ENCODE assay signal across 8 mouse cellular contexts in genomic region chr3:116423353-116424159, GRCm38 (mm10). TPM values are rescaled to one million over a fixed set of nuclear protein-coding genes. Genes with fewer than 3 reads are reported as not detected.
DNase-seq lines count a peak whose midpoint lies in the region; ATAC-seq and TF ChIP-seq lines count a peak whose summit lies in the region.

TSS of gene Cdc14a (minus strand) at chr3:116424032.

- H3K4me1 ChIP-seq in heart, embryonic 11.5 days (ENCODE audit: control insufficient read depth, insufficient read depth, low read length): peaks cover 5% of the 10 kb centered on the region
- peaks cover 6% of the 10 kb centered on the region; the same call in 1 of the 2 replicates for H3K4me1 ChIP-seq in kidney, postnatal 0 days (replicated peaks; ENCODE audit: insufficient read depth, low read length)
- peaks cover 0 to 5% of the 10 kb centered on the region in 2 experiments; a peak in 3 of 4 replicates for H3K4me1 ChIP-seq in liver, embryonic 14.5 days (replicated peaks; ENCODE audit: control insufficient read depth in 2 of 2, insufficient read depth in 2 of 2, low read length in 1 of 2)
- H3K4me1 ChIP-seq in neural tube, embryonic 12.5 days: peaks cover 15% of the 10 kb centered on the region
- no peaks in the 10 kb centered on the region for H3K4me1 ChIP-seq in stomach, postnatal 0 days (replicated peaks; ENCODE audit: control insufficient read depth, insufficient read depth)

- no peaks in the 10 kb centered on the region for H3K36me3 ChIP-seq in heart, embryonic 11.5 days (ENCODE audit: control insufficient read depth, insufficient read depth, low read length)
- 0 out of 2 replicates have a peak, but pooled peaks cover 2% of the 10 kb centered on the region for H3K36me3 ChIP-seq in kidney, postnatal 0 days (ENCODE audit: insufficient read depth, low read length)
- no peaks in the 10 kb centered on the region for H3K36me3 ChIP-seq in liver, embryonic 14.5 days (replicated peaks; ENCODE audit: control insufficient read depth, insufficient read depth, low read depth)
- peaks cover 4% of the 10 kb centered on the region; the same call in 1 of the 2 replicates for H3K36me3 ChIP-seq in neural tube, embryonic 12.5 days
- no peaks in the 10 kb centered on the region; the same call in 1 of the 2 replicates for H3K36me3 ChIP-seq in stomach, postnatal 0 days (ENCODE audit: control insufficient read depth, insufficient read depth, low read length)

- H3K4me2 ChIP-seq in heart, embryonic 11.5 days: peak within 1 kb of the TSS; percentile 82
- peak within 1 kb of the TSS; percentile 97 for H3K4me2 ChIP-seq in kidney, postnatal 0 days (ENCODE audit: low read length)
- H3K4me2 ChIP-seq in liver, embryonic 14.5 days (ENCODE audit: low read depth): peak within 1 kb of the TSS; percentile 100
- peak within 1 kb of the TSS; percentile 88 for H3K4me2 ChIP-seq in neural tube, embryonic 12.5 days (replicated peaks)
- H3K4me2 ChIP-seq in stomach, postnatal 0 days (replicated peaks; ENCODE audit: low read depth): peak within 1 kb of the TSS; percentile 95

- H3K9ac ChIP-seq in heart, embryonic 11.5 days (ENCODE audit: low read depth, low read length): peak within 1 kb of the TSS; percentile 69
- peak within 1 kb of the TSS; percentile 80 for H3K9ac ChIP-seq in kidney, postnatal 0 days (ENCODE audit: low read depth, low read length)
- H3K9ac ChIP-seq in liver, embryonic 14.5 days (replicated peaks): peak within 1 kb of the TSS; percentile 88
- peak within 1 kb of the TSS; percentile 93 for H3K9ac ChIP-seq in neural tube, embryonic 12.5 days
- H3K9ac ChIP-seq in stomach, postnatal 0 days (ENCODE audit: low read length): peak within 1 kb of the TSS; percentile 85

- WGBS in heart, embryonic 11.5 days (ENCODE audit: insufficient replicate concordance): 0% methylated on average over 59 of the region's 64 CpGs
- WGBS in kidney, postnatal 0 days: under 1% methylated on average over 56 of the region's 64 CpGs
- under 1% methylated on average over 62 of the region's 64 CpGs for WGBS in liver, embryonic 14.5 days (ENCODE audit: insufficient replicate concordance)
- WGBS in neural tube, embryonic 12.5 days: under 1% methylated on average over 64 of the region's 64 CpGs
- WGBS in stomach, postnatal 0 days: under 1% methylated on average over 53 of the region's 64 CpGs

- TF ChIP-seq CTCF in brain, embryonic 14.5 days (IDR thresholded peaks at IDR 0.05; ENCODE audit: borderline replicate concordance, extremely low read depth, insufficient read depth, insufficient read length): no peak
- no peak for TF ChIP-seq CTCF in kidney, postnatal 0 days (IDR thresholded peaks at IDR 0.05; ENCODE audit: low read depth)
- no peak for TF ChIP-seq CTCF in liver, embryonic 14.5 days (IDR thresholded peaks at IDR 0.05; ENCODE audit: low read depth)
- no peak; the same call in 1 of the 2 replicates for TF ChIP-seq CTCF in stomach, postnatal 0 days (IDR thresholded peaks at IDR 0.05; ENCODE audit: low read depth)

- peak; percentile 36; the same call in 1 of the 2 replicates for TF ChIP-seq POLR2A in brain, embryonic 14.5 days (IDR thresholded peaks at IDR 0.05; ENCODE audit: borderline replicate concordance, extremely low read depth, insufficient read depth, insufficient read length, poor library complexity, severe bottlenecking)

- H3K27me3 ChIP-seq in heart, embryonic 11.5 days (ENCODE audit: control insufficient read depth, insufficient read depth, low read length): no peaks in the 10 kb centered on the region
- no peaks in the 10 kb centered on the region for H3K27me3 ChIP-seq in kidney, postnatal 0 days (ENCODE audit: insufficient read depth, low read length)
- H3K27me3 ChIP-seq in liver, embryonic 14.5 days (ENCODE audit: control insufficient read depth, insufficient read depth, low read length): no peaks in the 10 kb centered on the region
- H3K27me3 ChIP-seq in neural tube, embryonic 12.5 days (replicated peaks): no peaks in the 10 kb centered on the region
- H3K27me3 ChIP-seq in stomach, postnatal 0 days (ENCODE audit: control insufficient read depth, insufficient read depth, low read length): no peaks in the 10 kb centered on the region

- peak; percentile 51 for ATAC-seq in CD4-positive, CD25-positive, alpha-beta regulatory T cell, adult 4 months
- peak; percentile 83 for ATAC-seq in erythroblast, adult 5-6 weeks (replicated peaks; ENCODE audit: low FRiP score, poor library complexity, severe bottlenecking)
- peak; percentile 86 for ATAC-seq in heart, embryonic 11.5 days (replicated peaks; ENCODE audit: insufficient number of reproducible peaks, low FRiP score, low TSS enrichment)
- ATAC-seq in kidney, postnatal 0 days (replicated peaks; ENCODE audit: low FRiP score, low read depth): peak; percentile 90
- ATAC-seq in liver, embryonic 14.5 days (ENCODE audit: insufficient read depth): peak; percentile 87
- ATAC-seq in neural tube, embryonic 12.5 days (ENCODE audit: low FRiP score, low read depth): peak; percentile 91
- peak; percentile 88 for ATAC-seq in stomach, postnatal 0 days (ENCODE audit: low FRiP score, low TSS enrichment)

- no peaks in the 10 kb centered on the region for H3K9me3 ChIP-seq in heart, embryonic 11.5 days (replicated peaks; ENCODE audit: control insufficient read depth, low read length)
- no peaks in the 10 kb centered on the region for H3K9me3 ChIP-seq in kidney, postnatal 0 days (replicated peaks; ENCODE audit: low read length)
- no peaks in the 10 kb centered on the region for H3K9me3 ChIP-seq in liver, embryonic 14.5 days (ENCODE audit: control insufficient read depth, low read length)
- no peaks in the 10 kb centered on the region for H3K9me3 ChIP-seq in neural tube, embryonic 12.5 days
- H3K9me3 ChIP-seq in stomach, postnatal 0 days (ENCODE audit: control insufficient read depth, low read length): no peaks in the 10 kb centered on the region

- H3K4me3 ChIP-seq in heart, embryonic 11.5 days (ENCODE audit: low read depth, low read length): peak within 1 kb of the TSS; percentile 55
- H3K4me3 ChIP-seq in kidney, postnatal 0 days (replicated peaks; ENCODE audit: low read depth, low read length): peak within 1 kb of the TSS; percentile 85
- H3K4me3 ChIP-seq in liver, embryonic 14.5 days (ENCODE audit: insufficient read depth in 1 of 2, low read depth in 2 of 2, low read length in 2 of 2): peak within 1 kb of the TSS; percentile 77 to 87
- peak within 1 kb of the TSS; percentile 94 for H3K4me3 ChIP-seq in neural tube, embryonic 12.5 days
- peak within 1 kb of the TSS; percentile 93 for H3K4me3 ChIP-seq in stomach, postnatal 0 days (ENCODE audit: low read depth, low read length)

- peak within 1 kb of the TSS; percentile 87 for H3K27ac ChIP-seq in heart, embryonic 11.5 days (ENCODE audit: low read depth, low read length)
- peak within 1 kb of the TSS; percentile 93 for H3K27ac ChIP-seq in kidney, postnatal 0 days
- H3K27ac ChIP-seq in liver, embryonic 14.5 days: peak within 1 kb of the TSS; percentile 87
- H3K27ac ChIP-seq in neural tube, embryonic 12.5 days: peak within 1 kb of the TSS; percentile 83
- H3K27ac ChIP-seq in stomach, postnatal 0 days (replicated peaks): peak within 1 kb of the TSS; percentile 93

- DNase-seq in brain, embryonic 14.5 days (ENCODE audit: low read depth): peak; percentile 98
- DNase-seq in kidney, postnatal 0 days (ENCODE audit: low spot score): peak; percentile 94
- DNase-seq in liver, embryonic 14.5 days (ENCODE audit: low read depth in 3 of 3, low spot score in 3 of 3): peak; percentile 70 to 75 (median 70)
- DNase-seq in stomach, postnatal 0 days (ENCODE audit: low spot score): peak; percentile 88

- TF ChIP-seq EP300 in liver, embryonic 14.5 days (IDR thresholded peaks at IDR 0.05; ENCODE audit: low read depth): no peak
- TF ChIP-seq EP300 in stomach, postnatal 0 days (optimal IDR thresholded peaks at IDR 0.05): no peak

RNA-seq across cellular contexts. Expression of gene Cdc14a, which starts in this region (rescaled TPM):
- 10 to 100 TPM; 10.1 to 10.5 TPM for polyA plus RNA-seq in CD4-positive, CD25-positive, alpha-beta regulatory T cell, adult 4 months (2017; shearing (Covaris generic))
- polyA plus RNA-seq in brain, embryonic 14.5 days (2012; rRNA removed): 6.5 and 8.5 TPM in 2 replicates
- 16.1 and 16.9 TPM in 2 replicates for total RNA-seq in erythroblast, adult 5-6 weeks (2015; ENCODE audit: low replicate concordance)
- total RNA-seq in erythroblast, adult 5-6 weeks (2017; ENCODE audit: low replicate concordance): 18.0 and 19.7 TPM in 2 replicates
- 6.3 and 6.5 TPM in 2 replicates for polyA plus RNA-seq in heart, embryonic 11.5 days (2014; fragmentation: Nextera tagmentation; extraction: Ambion mirVana)
- polyA plus RNA-seq in kidney, postnatal 0 days (2015; fragmentation: Nextera tagmentation; extraction: Ambion mirVana): 12.8 and 12.9 TPM in 2 replicates
- polyA plus RNA-seq in liver, embryonic 14.5 days (2012; rRNA removed): 0.90 and 1.3 TPM in 2 replicates
- 1.8 and 2.5 TPM in 2 replicates for polyA plus RNA-seq in liver, embryonic 14.5 days (2014; fragmentation: Nextera tagmentation; extraction: Ambion mirVana)
- 17.1 and 17.7 TPM in 2 replicates for polyA plus RNA-seq in neural tube, embryonic 12.5 days (2016; fragmentation: Nextera tagmentation; extraction: Ambion mirVana)
- 4.6 TPM in 2 replicates for polyA plus RNA-seq in stomach, postnatal 0 days (2015; fragmentation: Nextera tagmentation; extraction: Ambion mirVana)

Comparison
In these comparisons a context has a peak if more than half of its experiments do, and no peak if none do; other contexts are left out.
1. Peak in every context shown above with its lines: DNase-seq, ATAC-seq, H3K4me3 ChIP-seq and H3K27ac ChIP-seq.